Mouse (Mus musculus): ENCODE data around the gene 4933427I04Rik. TPM values are rescaled to one million over a fixed set of nuclear protein-coding genes. Genes with fewer than 3 reads are reported as not detected.

4933427I04Rik gene
- polyA plus RNA-seq, 1 experiment from 2014 or later: 0.19 TPM

- WGBS: 76% methylated on average over 3 of the region's 3 CpGs
- Histone ChIP-seq H3K27ac (no peak overlapping the region), H3K9me3 (no peaks in the 10 kb centered on the region), H3K36me3 (replicated peaks) (no peaks in the 10 kb centered on the region), H3K4me2 (no peak overlapping the region), H3K4me3 (no peak overlapping the region), H3K4me1 (peaks cover 18% of the 10 kb centered on the region), H3K27me3 (replicated peaks) (no peaks in the 10 kb centered on the region), H3K9ac (no peak overlapping the region)
- no peak for ATAC-seq (replicated peaks)
Observed at GRCm38 (mm10) chr4:123903432-123903831, 44.0 kb downstream of the 4933427I04Rik start.

- peak within 1 kb of the TSS; percentile 81 for H3K27ac ChIP-seq
- H3K9me3 ChIP-seq: no peaks in the 10 kb centered on the region
- H3K4me1 ChIP-seq: peaks cover 18% of the 10 kb centered on the region
- under 1% methylated on average over 49 of the region's 49 CpGs for WGBS
- no peaks in the 10 kb centered on the region for H3K27me3 ChIP-seq (replicated peaks)
- H3K36me3 ChIP-seq (replicated peaks): 0 out of 2 replicates have a peak, but pooled peaks cover 5% of the 10 kb centered on the region
- peak within 1 kb of the TSS; percentile 84 for H3K4me2 ChIP-seq
- H3K4me3 ChIP-seq: peak within 1 kb of the TSS; percentile 89
- peak; percentile 100 for ATAC-seq (replicated peaks)
- H3K9ac ChIP-seq: peak within 1 kb of the TSS; percentile 81
Observed at GRCm38 (mm10) chr4:123904333-123905125, 45.0 kb downstream of the 4933427I04Rik start, which contains the start of gene Mycbp. Mycbp (plus strand) TSS chr4:123904832.

GRCm38 (mm10) chr4:123905126-123905668 lies 45.7 kb downstream of the 4933427I04Rik start:
- H3K9ac ChIP-seq: peak overlapping the region; percentile 81
- H3K4me2 ChIP-seq: peak overlapping the region; percentile 84
- peak overlapping the region; percentile 81 for H3K27ac ChIP-seq
- H3K4me1 ChIP-seq: peaks cover 18% of the 10 kb centered on the region
- H3K4me3 ChIP-seq: peak overlapping the region; percentile 89
- no peaks in the 10 kb centered on the region for H3K27me3 ChIP-seq (replicated peaks)
- WGBS: under 1% methylated on average over 53 of the region's 53 CpGs
- H3K36me3 ChIP-seq (replicated peaks): 0 out of 2 replicates have a peak, but pooled peaks cover 5% of the 10 kb centered on the region
- ATAC-seq (replicated peaks): no peak
- H3K9me3 ChIP-seq: no peaks in the 10 kb centered on the region

GRCm38 (mm10) chr4:123911503-123911902 lies 52.0 kb downstream of the 4933427I04Rik start:
- Histone ChIP-seq H3K4me3 (no peak overlapping the region), H3K36me3 (replicated peaks) (peaks cover 13% of the 10 kb centered on the region; the same call in 1 of the 2 replicates), H3K4me2 (no peak overlapping the region), H3K27ac (no peak overlapping the region), H3K27me3 (replicated peaks) (no peaks in the 10 kb centered on the region), H3K4me1 (peaks cover 14% of the 10 kb centered on the region), H3K9me3 (no peaks in the 10 kb centered on the region), H3K9ac (no peak overlapping the region)
- ATAC-seq (replicated peaks): no peak
- 93% methylated on average over 4 of the region's 4 CpGs for WGBS

- WGBS: 88% methylated on average over 2 of the region's 2 CpGs
- no peak for ATAC-seq (replicated peaks)
- H3K36me3 ChIP-seq (replicated peaks): peaks cover 13% of the 10 kb centered on the region; the same call in 1 of the 2 replicates
- no peak overlapping the region for H3K9ac ChIP-seq
- no peak overlapping the region for H3K4me2 ChIP-seq
- no peaks in the 10 kb centered on the region for H3K27me3 ChIP-seq (replicated peaks)
- H3K4me1 ChIP-seq: peaks cover 15% of the 10 kb centered on the region
- H3K9me3 ChIP-seq: no peaks in the 10 kb centered on the region
- H3K4me3 ChIP-seq: no peak overlapping the region
- no peak overlapping the region for H3K27ac ChIP-seq
Observed at GRCm38 (mm10) chr4:123912431-123912830, 53.0 kb downstream of the 4933427I04Rik start.

Other genes starting within 250 kb of the 4933427I04Rik start
- gene Macf1, start 175.3 kb upstream of the 4933427I04Rik start, polyA plus RNA-seq (2015; fragmentation: Nextera tagmentation; extraction: Ambion mirVana): 76.4 and 82.6 TPM in 2 replicates
- gene Ndufs5, start 141.5 kb upstream of the 4933427I04Rik start, polyA plus RNA-seq (2015; fragmentation: Nextera tagmentation; extraction: Ambion mirVana): 410 and 413 TPM in 2 replicates
- 80.6 and 82.7 TPM in 2 replicates for gene Akirin1, start 109.3 kb upstream of the 4933427I04Rik start, polyA plus RNA-seq (2015; fragmentation: Nextera tagmentation; extraction: Ambion mirVana)
- gene Rhbdl2, start 71.8 kb upstream of the 4933427I04Rik start, polyA plus RNA-seq (2015; fragmentation: Nextera tagmentation; extraction: Ambion mirVana): 1.1 and 1.6 TPM in 2 replicates
- 32.8 and 33.7 TPM in 2 replicates for gene Mycbp, start 45.2 kb downstream of the 4933427I04Rik start, polyA plus RNA-seq (2015; fragmentation: Nextera tagmentation; extraction: Ambion mirVana)
- gene Rragc, start 57.8 kb downstream of the 4933427I04Rik start, polyA plus RNA-seq (2015; fragmentation: Nextera tagmentation; extraction: Ambion mirVana): 46.8 and 47.9 TPM in 2 replicates
- gene 4930535I16Rik, start 58.3 kb downstream of the 4933427I04Rik start, polyA plus RNA-seq (2015; fragmentation: Nextera tagmentation; extraction: Ambion mirVana): not detected in 2 replicates